Mouse (Mus musculus) kidney, adult 9 months (tissue): ENCODE measurements at regions not wholly inside any gene's neighbourhood (a gene's known extent, or its start where the extent isn't known, plus 50 kb on each side); places are given as distances from the start of the nearest gene placed in this dataset.

Experiments
- DNase-seq: peaks from one replicate; pipeline ENCODE4 v3.0.0; 2022

GRCm38 (mm10) chr8:9152313-9152925 lies 462.1 kb upstream of the Arglu1 start:
- DNase-seq: no peak

DNA sequence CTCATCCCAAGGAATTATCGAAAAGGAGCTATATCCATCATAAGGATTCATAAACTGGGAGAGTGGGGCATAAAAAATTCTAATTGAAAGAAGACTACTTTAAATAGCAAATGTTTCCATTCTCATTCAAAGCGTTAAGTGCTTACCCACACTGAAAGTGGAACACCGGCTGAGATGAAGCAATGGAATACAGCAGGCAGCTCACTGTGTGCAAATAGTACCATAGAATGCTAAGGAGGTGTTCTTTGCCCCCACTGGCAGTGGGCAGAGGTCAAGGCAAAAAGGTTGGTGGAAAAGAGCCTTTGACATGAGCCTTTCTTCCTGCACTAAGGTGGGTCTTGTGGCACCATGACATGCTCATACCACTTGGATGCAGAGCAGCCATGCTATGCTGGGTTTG lies 454.0 kb upstream of the Arglu1 start:
- DNase-seq: no peak

DNA sequence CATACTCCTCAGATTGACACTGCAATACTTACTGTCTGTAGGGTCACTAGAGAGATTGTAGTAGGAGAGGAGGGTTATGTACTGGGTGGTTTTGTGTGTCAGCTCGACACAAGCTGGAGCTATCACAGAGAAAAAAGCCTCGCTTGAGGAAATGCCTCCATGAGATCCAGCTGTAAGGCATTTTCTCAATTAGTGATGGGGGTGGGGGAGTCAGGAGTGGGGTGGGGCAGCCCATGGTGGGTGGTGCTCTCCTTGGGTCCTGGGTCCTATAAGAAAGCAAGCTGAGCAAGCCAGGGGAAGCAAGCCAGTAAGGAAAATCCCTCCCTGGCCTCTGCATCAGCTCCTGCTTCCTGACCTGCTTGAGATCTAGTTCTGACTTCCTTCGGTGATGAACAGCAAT lies 449.5 kb upstream of the Arglu1 start:
- no peak for DNase-seq

GRCm38 (mm10) chr8:9139059-9139620 lies 448.8 kb upstream of the Arglu1 start:
- DNase-seq: peak; percentile 31

GRCm38 (mm10) chr8:9133758-9134157 lies 443.4 kb upstream of the Arglu1 start:
- DNase-seq: no peak

- no peak for DNase-seq
Measured at GRCm38 (mm10) chr8:9132612-9133218, 442.4 kb upstream of the Arglu1 start.

GRCm38 (mm10) chr8:9131249-9131648 lies 440.9 kb upstream of the Arglu1 start:
- DNase-seq: no peak

DNA sequence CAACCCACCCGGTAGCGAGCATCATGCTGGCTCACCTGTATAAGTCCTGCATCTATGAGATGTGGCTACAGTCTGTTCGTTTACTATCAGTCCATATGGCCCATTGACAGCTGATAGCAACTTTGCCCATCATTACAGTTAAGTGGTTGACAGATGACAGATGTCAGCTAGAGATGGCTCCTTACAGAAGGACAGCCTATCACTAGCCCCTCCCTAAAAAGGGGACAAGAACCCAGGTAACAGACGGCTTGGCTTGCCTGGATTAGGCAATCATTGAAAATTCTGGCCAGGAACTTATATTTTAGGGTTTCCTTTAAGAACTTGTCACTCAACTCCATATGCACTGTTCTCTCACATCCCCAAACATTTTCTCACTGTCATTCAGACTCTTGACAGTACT lies 434.2 kb upstream of the Arglu1 start:
- DNase-seq: no peak

GRCm38 (mm10) chr8:9117809-9118737 lies 427.8 kb upstream of the Arglu1 start:
- no peak for DNase-seq

DNA sequence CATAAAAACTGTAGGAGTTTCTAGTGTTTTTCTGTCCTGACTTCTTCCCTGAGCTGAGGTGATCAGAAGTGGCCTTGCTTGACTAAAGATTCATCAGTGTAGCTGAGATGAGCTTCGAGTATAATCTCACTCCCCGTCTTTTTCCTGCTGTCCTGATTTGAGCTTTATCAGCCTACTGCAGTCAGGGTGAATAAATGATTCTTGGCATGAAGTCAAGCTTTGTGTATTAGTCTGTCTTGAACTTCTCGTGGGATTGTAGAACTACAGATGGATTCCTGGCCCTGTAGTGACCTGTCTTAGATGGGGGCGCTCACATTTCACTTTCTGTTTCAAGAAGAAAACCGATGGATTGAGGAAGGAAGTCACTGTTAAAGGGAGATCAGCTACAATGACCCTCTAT lies 405.7 kb upstream of the Arglu1 start:
- DNase-seq: peak; percentile 73

DNA sequence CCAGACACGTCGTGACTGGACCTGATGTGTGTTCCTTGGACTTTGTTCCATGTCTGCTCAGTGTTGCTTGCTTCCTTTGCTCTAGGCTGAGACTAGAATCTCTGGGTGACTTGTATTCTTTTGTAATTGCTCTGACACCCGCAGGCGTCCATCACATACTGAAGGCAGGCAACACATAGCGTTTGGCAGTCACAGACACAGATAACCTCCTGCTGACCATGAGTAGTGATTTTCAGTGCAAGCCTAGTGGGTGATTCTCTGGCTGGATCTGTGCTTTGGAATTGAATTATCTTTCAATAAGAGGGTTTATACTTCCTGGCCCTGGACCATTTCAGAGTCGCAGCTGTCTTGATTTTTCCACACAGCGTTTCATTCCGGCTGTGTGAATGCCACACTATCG lies 403.7 kb upstream of the Arglu1 start:
- no peak for DNase-seq

DNA sequence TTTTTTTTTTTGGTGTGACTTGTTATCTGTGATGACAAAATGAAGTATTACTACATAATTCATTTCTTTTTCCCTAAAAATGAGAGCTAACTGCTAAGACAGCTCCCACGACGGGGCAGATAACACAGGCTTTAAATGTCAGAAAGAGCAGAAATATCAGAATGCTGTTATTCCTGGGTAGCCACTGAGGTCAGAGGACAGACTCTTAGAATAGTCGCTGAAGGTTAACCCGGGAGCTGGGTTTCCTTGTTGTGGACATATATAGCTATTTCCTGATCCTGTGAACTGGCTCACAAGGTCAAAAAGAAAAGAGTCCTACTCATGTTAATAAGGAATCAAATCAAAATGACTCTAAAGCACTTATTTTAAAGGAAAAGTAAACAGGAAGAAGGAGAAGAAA lies 403.0 kb upstream of the Arglu1 start:
- DNase-seq: peak; percentile 14

- DNase-seq: no peak
Measured at GRCm38 (mm10) chr8:9072724-9073123, 382.4 kb upstream of the Arglu1 start.

DNA sequence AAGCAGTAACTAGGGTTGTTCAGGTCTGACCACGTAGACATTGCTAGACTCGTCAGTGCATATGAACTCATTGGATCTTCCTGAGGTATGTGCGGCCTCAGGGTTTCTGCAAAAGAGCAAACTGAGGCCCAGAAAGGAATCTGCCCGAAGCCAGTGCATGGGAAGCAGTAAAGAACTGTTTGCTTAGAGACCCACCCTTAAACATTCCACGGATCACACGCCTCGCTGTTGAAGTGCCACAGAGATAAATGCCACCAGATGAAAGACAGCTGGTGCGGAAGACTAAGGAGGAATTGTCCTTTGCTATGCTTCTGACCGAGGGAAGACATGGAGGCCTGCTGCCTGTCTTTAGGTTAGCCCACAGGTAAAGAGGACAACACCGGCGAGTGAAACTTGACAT lies 382.0 kb upstream of the Arglu1 start:
- no peak for DNase-seq

DNA sequence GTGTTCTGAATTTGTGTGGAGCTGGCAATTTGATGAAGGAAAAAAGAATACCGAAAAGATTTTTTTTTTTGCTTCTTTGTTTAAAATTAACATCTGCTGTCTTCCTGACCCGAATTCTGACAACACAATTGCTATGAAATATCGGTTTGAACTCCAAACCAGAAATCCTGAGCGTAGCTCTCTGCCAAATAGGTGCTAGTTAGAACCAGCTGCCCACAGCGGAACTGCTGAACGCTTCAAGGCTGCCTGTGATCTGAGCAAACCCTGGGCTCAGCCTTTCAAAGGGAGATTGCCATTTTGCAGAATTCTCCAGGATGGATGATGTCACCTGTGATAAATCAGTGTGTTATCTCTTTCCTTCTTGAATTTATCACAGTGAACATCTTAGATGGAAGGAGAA lies 380.6 kb upstream of the Arglu1 start:
- peak; percentile 48 for DNase-seq

DNA sequence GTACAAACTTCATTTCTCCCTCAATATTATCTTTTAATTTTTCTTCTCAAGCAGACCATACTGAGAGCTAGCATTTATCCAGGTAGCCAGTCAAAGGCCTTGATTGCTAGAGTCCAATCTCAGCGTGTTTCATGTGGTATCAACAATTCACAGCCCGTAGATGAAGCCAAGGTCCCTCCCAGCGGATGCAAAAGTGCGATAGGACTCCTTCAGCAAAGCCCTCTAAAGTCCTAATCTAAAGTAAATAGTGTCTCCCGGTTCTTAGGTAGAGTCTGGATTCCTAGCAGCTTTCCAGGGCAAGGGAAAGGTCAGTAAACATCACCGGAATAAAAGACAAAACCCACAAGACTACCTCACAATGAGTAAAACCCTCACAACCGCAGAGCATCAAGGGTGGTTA lies 379.5 kb upstream of the Arglu1 start:
- no peak for DNase-seq

DNA sequence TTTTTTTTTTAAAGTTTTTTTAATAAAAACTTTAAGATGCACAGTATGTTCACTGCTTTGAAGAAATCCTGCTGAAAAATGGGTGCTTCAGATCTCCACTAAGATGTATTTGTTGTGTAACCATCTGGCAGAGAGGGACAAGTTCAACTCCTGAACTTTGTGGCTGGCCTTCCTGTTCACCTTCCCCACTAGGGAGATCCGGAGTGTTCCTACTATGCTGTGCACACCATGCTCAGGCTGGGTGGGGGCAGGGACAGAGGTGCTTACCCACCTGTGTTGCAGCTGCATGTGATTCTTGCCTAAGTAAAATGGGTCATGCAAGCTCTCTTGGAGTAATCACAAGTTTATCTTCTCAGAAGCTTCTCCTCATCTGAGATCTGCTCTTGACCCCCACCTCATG lies 377.4 kb upstream of the Arglu1 start:
- DNase-seq: peak; percentile 15

DNA sequence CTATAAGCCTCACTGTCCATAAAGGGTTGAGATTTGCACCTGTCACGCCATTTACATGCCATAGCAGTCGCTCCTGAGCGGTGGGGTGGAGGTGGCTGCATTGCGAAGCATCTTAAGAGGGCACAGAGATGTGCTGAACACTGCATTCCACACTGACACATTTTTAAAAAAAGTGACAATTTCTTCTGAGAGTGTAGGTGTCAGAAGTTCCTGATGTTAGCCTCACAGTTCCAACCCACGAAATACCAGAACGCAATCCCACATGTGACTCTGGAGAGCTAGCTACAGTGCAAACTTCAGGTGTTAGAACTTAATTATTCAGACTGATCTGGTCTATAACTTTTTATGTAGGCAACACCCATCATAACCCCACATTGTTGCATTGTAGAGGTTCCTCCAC lies 369.8 kb upstream of the Arglu1 start:
- no peak for DNase-seq

- DNase-seq: no peak
Measured at GRCm38 (mm10) chr8:9055416-9055819, 365.1 kb upstream of the Arglu1 start.

DNA sequence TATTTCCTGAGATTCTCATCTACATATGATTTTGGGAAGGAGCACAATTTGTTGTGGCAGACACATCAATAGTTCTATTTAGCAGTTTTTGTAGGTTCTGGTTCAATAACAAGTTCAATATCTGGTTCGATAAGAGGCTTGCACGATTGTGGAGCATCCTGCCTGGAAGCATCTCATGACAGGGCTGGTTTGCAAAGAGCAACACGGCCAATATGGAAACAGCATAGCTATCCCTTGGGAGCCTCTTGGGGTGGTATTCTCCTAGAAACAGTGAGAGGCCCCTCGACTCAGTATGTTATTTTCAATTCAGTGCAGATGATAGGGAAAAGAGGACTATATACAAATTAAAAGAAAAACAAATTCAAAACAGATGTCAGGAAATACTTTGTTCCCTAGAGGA lies 364.5 kb upstream of the Arglu1 start:
- DNase-seq: no peak

DNA sequence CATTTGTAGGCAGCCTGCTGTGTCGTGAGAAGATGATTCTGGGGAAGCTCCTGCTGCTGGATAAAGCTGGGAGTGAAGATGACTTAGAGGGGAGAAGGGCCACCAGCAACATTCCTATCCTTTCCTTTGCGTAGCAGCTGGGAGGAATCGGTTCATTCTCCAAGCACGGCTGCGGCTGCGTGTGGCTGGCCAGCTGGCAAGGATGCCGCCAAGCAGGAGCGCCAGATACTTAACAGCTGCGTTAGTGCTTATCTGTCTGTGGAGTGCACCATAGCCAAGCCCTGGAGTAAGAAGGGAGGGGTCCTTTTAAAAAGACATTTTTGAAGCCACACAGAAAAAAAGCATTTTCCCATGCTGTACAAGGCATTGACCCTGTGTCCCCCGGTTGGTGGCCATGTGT lies 361.4 kb upstream of the Arglu1 start:
- DNase-seq: no peak

- DNase-seq: no peak
Measured at GRCm38 (mm10) chr8:9050740-9051475, 360.6 kb upstream of the Arglu1 start.

GRCm38 (mm10) chr8:9048116-9048515 lies 357.8 kb upstream of the Arglu1 start:
- no peak for DNase-seq
